Mouse (Mus musculus) urinary bladder, postnatal 14 days (tissue): ENCODE data around the gene Stk19.
A peak's percentile ranks its signal among the peaks of the same experiment; 100 is the strongest.
"Not testable (repeated sequence)": the region's sequence is repeated elsewhere in the genome, so short reads cannot be mapped to it uniquely, and the experiment has no call there.

Experiments
- DNase-seq: peaks from one replicate; pipeline ENCODE4 v3.0.0; 2021; ENCODE audit warnings: low spot score

Stk19 gene

DNA sequence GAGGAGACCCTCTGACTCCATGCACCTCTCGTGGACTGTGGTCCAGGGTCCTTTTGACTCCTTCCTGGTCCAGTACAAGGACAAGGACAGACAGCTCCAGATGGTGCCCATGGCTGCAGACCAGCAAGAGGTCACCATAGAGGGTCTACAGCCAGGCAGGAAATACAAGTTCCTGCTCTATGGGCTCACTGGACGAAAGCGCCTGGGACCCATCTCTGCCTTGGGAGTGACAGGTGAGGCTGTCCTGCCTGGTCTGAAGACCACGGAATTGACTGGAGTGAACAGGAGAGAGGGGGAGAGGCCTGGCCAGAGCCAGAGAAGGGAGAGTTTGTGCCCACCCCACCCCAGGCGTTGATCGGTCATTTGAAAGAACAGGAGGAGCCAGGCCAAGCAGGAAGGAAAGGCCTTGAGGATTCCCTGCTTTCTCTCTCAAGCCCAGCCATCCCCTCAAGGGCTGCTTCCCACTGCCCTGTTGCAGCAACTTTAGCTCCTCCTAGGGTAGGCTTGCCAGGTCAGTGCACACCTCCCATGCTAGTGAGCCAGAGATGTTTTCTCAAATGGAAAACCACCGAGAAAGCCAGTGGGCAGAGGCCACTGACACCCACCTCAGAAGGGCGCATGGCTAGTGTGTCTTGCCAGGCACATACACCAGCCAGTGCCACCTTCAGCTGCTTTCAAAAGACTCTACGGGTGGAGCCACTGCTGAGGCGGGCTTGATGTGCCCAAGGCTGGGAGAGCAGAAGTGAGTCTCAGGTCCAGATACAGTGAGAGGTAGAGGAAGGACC is 39.3 kb downstream of the Stk19 start:
- not testable (repeated sequence) for DNase-seq

DNA sequence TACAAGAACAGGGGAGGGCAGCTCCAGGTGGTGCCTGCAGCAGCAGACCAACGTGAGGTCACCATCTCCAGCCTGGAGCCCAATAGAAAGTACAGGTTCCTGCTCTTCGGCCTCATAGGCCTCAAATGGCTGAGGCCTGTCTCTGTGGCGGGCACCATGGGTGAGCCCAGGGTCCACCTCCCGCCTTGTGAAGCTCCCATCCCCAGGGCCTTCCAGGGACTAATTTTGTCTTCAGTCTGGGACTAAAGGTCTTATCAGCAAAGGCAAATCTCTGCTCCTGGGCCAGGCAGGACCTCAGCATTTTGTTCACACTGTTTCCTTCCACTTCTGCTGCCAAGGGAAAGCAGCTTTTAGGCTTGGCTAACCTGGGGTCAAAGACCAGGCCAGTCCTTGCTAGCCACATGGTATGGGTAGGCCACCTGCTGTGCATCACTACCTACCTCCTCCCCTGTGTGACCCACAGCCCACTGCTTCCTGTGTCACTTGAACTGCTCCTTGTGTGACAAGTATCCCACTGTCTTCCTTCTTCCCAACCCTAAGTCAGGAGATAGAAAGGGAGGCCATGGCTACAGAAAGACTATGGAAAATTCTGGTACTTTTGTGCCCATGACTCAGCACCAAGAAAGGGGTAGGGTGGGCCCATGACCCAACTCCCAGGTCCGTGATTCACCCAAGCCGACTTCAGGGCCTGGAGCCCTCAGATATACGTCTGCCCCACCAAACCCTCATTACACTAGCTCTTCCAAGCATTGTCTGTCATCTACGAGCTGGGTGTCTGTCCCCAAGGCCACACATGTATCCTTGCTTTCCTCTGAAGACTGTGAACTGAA is 40.2 kb downstream of the Stk19 start:
- no peak for DNase-seq

DNA sequence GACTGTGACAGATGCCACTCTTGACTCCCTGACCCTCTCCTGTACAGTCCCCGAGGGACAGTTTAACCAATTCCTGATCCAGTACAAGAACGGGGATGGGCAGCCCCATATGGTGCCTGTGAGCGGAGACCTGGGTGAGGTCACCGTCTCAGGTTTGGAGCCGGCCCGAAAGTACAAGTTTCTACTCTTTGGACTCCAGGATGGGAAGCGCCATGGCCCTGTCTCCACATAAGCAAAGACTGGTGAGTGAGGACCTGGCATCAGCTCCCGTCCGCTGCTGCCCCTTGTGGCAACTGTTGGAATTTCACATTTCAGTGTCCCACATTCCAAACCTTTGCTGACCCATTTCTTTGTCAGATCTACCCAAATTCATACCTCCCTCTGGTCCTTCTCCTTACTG is 41.1 kb downstream of the Stk19 start:
- DNase-seq: peak; percentile 48

DNA sequence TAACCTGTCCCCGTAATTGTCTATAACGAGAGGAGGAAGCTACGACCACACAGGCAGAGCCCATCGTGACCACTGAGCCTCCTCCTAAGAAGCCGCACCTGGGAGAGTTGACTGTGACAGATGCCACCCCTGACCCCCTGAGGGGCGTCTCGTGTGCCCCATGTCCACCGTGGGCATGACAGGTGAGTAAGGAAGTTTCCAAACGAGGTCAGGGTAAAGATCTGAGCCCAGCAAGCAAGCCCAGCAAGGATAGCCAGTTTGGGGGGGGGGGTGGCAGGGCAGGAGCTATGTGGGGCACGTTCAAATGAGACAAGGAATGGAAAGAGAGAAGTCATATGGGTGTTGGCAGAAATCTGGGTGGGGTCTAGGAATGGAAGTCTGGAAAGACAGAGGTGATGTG is 41.7 kb downstream of the Stk19 start:
- DNase-seq: no peak

DNA sequence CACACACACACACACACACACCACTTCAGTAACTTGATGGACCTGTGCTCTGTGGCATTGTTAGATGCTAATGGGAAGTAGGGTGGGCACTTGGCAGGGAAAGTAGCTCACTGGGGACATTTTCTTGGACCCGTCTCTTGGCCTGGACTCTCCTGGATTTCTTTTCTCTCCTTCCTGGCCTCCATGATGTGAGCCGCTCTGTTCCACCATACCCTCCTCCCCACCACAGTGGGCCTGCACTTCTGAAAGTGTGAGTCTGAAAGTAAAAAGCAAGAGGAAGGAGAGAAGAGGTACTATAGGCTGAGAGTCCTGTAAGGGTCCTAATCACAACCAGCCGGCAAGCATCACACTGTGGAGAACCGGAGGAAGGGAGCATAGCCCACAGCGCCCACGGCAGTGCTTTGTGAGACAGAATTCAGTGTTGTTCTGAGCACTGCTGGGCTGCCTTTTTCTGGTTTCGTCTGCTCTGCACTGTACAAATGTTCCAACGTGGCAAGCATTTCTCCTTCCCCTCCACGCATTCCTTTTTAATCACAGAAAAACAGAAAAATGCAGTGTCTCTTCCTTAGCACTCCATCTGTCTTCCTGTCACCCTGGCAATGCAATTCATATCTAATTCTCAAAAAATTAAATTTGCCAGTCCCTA is 58.9 kb downstream of the Stk19 start:
- DNase-seq: no peak
